In the genomic region with DNA sequence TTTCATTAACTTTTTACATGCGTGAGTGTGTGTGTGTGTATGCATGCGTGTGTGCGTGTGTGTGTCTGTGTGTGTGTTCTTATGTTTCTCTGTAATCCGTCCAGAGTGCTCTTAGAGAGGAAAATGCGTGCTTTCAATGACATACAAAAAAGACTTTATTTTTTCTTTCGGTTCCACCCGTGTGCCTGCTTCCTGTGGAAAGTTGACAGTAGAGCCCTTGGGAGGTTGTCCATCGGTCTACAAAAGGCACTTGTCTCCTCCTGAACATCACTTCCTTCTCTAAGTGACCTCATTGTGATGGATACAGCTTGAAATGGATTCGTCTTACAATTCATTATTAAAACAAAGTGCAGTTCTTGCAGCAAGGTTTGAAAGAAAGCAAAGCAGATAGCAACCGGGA, we compare ENCODE assay signal across 9 mouse cellular contexts. TPM values are rescaled to one million over a fixed set of nuclear protein-coding genes. Genes with fewer than 3 reads are reported as not detected.
DNase-seq lines count a peak whose midpoint lies in the region; ATAC-seq and TF ChIP-seq lines count a peak whose summit lies in the region.
"Had no signal": no experiment of that assay in that cellular context is flagged by ENCODE, and none has a peak within 500 bp of the region (broad histone marks: within the 10 kb centered on the region; RNA-seq: fewer than 3 reads in every experiment).

No protein-coding gene starts in this region.

- intact Hi-C loops in left cerebral cortex, adult 2 months (cut with DNase I) = loop anchor here (5.0 kb wide), 3 partner anchors 67 to 502 kb away; a partner anchor contains a TSS

- H3K4me1 ChIP-seq in forebrain, postnatal 0 days (ENCODE audit: insufficient read depth) = no peaks in the 10 kb centered on the region
- no peaks in the 10 kb centered on the region for H3K4me1 ChIP-seq in forebrain, embryonic 14.5 days (ENCODE audit: control insufficient read depth, insufficient read depth, low read length)
- H3K4me1 ChIP-seq in lung, embryonic 14.5 days (ENCODE audit: insufficient read depth) = peaks cover 7% of the 10 kb centered on the region; the same call in 1 of the 2 replicates
- no peaks in the 10 kb centered on the region for H3K4me1 ChIP-seq in embryonic facial prominence, embryonic 14.5 days (ENCODE audit: control insufficient read depth, insufficient read depth, low read length)

- no peak for DNase-seq in forebrain, postnatal 0 days
- no peak for DNase-seq in forebrain, embryonic 14.5 days (ENCODE audit: low spot score)
- DNase-seq in lung, embryonic 14.5 days = no peak
- DNase-seq in lung, postnatal 4 days = no peak
- DNase-seq in embryonic facial prominence, embryonic 14.5 days (ENCODE audit: low spot score) = no peak
- DNase-seq in naive thymus-derived CD4-positive, alpha-beta T cell, adult 2 months (ENCODE audit: low read depth) = peak; percentile 75
- DNase-seq in thymus, postnatal 36 days = no peak
- no peak for DNase-seq in left cerebral cortex, adult 2 months (ENCODE audit: extremely low spot score in 1 of 2, low spot score in 2 of 2)
- DNase-seq: layer of hippocampus, postnatal 36 days had no signal

- no peak for ATAC-seq in forebrain, postnatal 0 days
- no peak for ATAC-seq in forebrain, embryonic 14.5 days
- ATAC-seq in lung, embryonic 14.5 days (ENCODE audit: insufficient read depth) = no peak
- no peak for ATAC-seq in embryonic facial prominence, embryonic 14.5 days (ENCODE audit: low read depth)

- 0 out of 2 replicates have a peak overlapping the region, but pooled peaks have one; percentile 10 for H3K4me2 ChIP-seq in forebrain, postnatal 0 days (ENCODE audit: low read depth)
- no peak overlapping the region; the same call in 1 of the 2 replicates for H3K4me2 ChIP-seq in forebrain, embryonic 14.5 days (ENCODE audit: low read length)
- peak overlapping the region; percentile 47 for H3K4me2 ChIP-seq in lung, embryonic 14.5 days
- peak overlapping the region; percentile 42 for H3K4me2 ChIP-seq in embryonic facial prominence, embryonic 14.5 days (ENCODE audit: low read depth, low read length)

- no peak overlapping the region for H3K27ac ChIP-seq in forebrain, postnatal 0 days (ENCODE audit: low read depth, low read length)
- no peak overlapping the region for H3K27ac ChIP-seq in forebrain, embryonic 14.5 days (ENCODE audit: low read depth, low read length)
- H3K27ac ChIP-seq in lung, embryonic 14.5 days (ENCODE audit: low read depth) = no peak overlapping the region
- H3K27ac ChIP-seq in embryonic facial prominence, embryonic 14.5 days (replicated peaks; ENCODE audit: low read depth, low read length) = no peak overlapping the region
- no peak overlapping the region for H3K27ac ChIP-seq in left cerebral cortex, adult 2 months

- H3K9ac ChIP-seq in forebrain, postnatal 0 days = no peak overlapping the region
- no peak overlapping the region; the same call in 1 of the 2 replicates for H3K9ac ChIP-seq in forebrain, embryonic 14.5 days (ENCODE audit: low read length)
- H3K9ac ChIP-seq in lung, embryonic 14.5 days = no peak overlapping the region
- H3K9ac ChIP-seq in embryonic facial prominence, embryonic 14.5 days (ENCODE audit: low read depth, low read length) = no peak overlapping the region; the same call in 1 of the 2 replicates

- H3K9me3 ChIP-seq in forebrain, postnatal 0 days (ENCODE audit: low read length) = no peaks in the 10 kb centered on the region
- H3K9me3 ChIP-seq in forebrain, embryonic 14.5 days (replicated peaks; ENCODE audit: control insufficient read depth, low read length) = no peaks in the 10 kb centered on the region
- no peaks in the 10 kb centered on the region for H3K9me3 ChIP-seq in lung, embryonic 14.5 days (ENCODE audit: low read depth, low read length)
- H3K9me3 ChIP-seq in embryonic facial prominence, embryonic 14.5 days (ENCODE audit: control insufficient read depth, low read length) = no peaks in the 10 kb centered on the region

- 58% methylated on average over 10 of the region's 10 CpGs for WGBS in forebrain, postnatal 0 days
- 65% methylated on average over 10 of the region's 10 CpGs for WGBS in forebrain, embryonic 14.5 days
- WGBS in lung, embryonic 14.5 days = 46% methylated on average over 10 of the region's 10 CpGs
- WGBS in embryonic facial prominence, embryonic 14.5 days = 43% methylated on average over 10 of the region's 10 CpGs

- no peak for TF ChIP-seq CTCF in forebrain, postnatal 0 days (IDR thresholded peaks at IDR 0.05; ENCODE audit: low read depth)
- TF ChIP-seq CTCF in lung, embryonic 14.5 days (IDR thresholded peaks at IDR 0.05; ENCODE audit: low read depth) = no peak
- TF ChIP-seq CTCF in left cerebral cortex, adult 2 months (IDR thresholded peaks at IDR 0.05) = no peak

- no peak overlapping the region for H3K4me3 ChIP-seq in forebrain, postnatal 0 days (ENCODE audit: low read depth, low read length)
- H3K4me3 ChIP-seq in forebrain, embryonic 14.5 days (ENCODE audit: low read depth, low read length) = no peak overlapping the region
- H3K4me3 ChIP-seq in lung, embryonic 14.5 days (ENCODE audit: low read depth, low read length) = no peak overlapping the region
- peak overlapping the region; percentile 7 for H3K4me3 ChIP-seq in embryonic facial prominence, embryonic 14.5 days (ENCODE audit: low read depth, low read length)
- H3K4me3 ChIP-seq in left cerebral cortex, adult 2 months = no peak overlapping the region

- no peaks in the 10 kb centered on the region for H3K27me3 ChIP-seq in forebrain, postnatal 0 days (ENCODE audit: insufficient read depth, low read length)
- no peaks in the 10 kb centered on the region for H3K27me3 ChIP-seq in forebrain, embryonic 14.5 days (replicated peaks; ENCODE audit: control insufficient read depth, insufficient read depth, low read length)
- no peaks in the 10 kb centered on the region for H3K27me3 ChIP-seq in lung, embryonic 14.5 days (ENCODE audit: insufficient read depth, low read length)
- no peaks in the 10 kb centered on the region for H3K27me3 ChIP-seq in embryonic facial prominence, embryonic 14.5 days (replicated peaks; ENCODE audit: control insufficient read depth, insufficient read depth, low read length)

- H3K36me3 ChIP-seq in forebrain, postnatal 0 days (ENCODE audit: insufficient read depth) = no peaks in the 10 kb centered on the region
- H3K36me3 ChIP-seq in forebrain, embryonic 14.5 days (ENCODE audit: control insufficient read depth, insufficient read depth, low read length) = no peaks in the 10 kb centered on the region
- H3K36me3 ChIP-seq in lung, embryonic 14.5 days (ENCODE audit: insufficient read depth) = no peaks in the 10 kb centered on the region
- no peaks in the 10 kb centered on the region for H3K36me3 ChIP-seq in embryonic facial prominence, embryonic 14.5 days (ENCODE audit: control insufficient read depth, insufficient read depth, low read length)

RNA-seq across cellular contexts. Expression of a gene that starts 1.6 kb away (rescaled TPM):
- total RNA-seq in forebrain, postnatal 0 days (2014; rRNA removed) = 18.9 and 22.8 TPM in 2 replicates
- polyA plus RNA-seq in forebrain, postnatal 0 days (2015; fragmentation: Nextera tagmentation; extraction: Ambion mirVana) = 16.0 and 17.9 TPM in 2 replicates
- polyA plus RNA-seq in forebrain, embryonic 14.5 days (2014; fragmentation: Nextera tagmentation; extraction: Ambion mirVana) = 8.6 and 11.2 TPM in 2 replicates
- polyA plus RNA-seq in lung, embryonic 14.5 days (2014; fragmentation: Nextera tagmentation; extraction: Ambion mirVana) = 7.9 and 9.8 TPM in 2 replicates
- 18.8 and 19.6 TPM in 2 replicates for polyA plus RNA-seq in embryonic facial prominence, embryonic 14.5 days (2014; fragmentation: Nextera tagmentation; extraction: Ambion mirVana)
- total RNA-seq in left cerebral cortex, adult 2 months (2021) = 10 to 100 TPM; 16.8 to 17.5 TPM
